Mouse (Mus musculus) ES-E14 (cell line): ENCODE results near the gene Hrh2.

ENCODE experiments used
- CHD2 ChIP-seq: IDR thresholded peaks from 2 replicates; pipeline ENCODE4 v1.6.1; 2014; ENCODE audit warnings: mild to moderate bottlenecking, low read depth, low read length, inconsistent platforms
- MAFK ChIP-seq: IDR thresholded peaks from 2 replicates; pipeline ENCODE4 v1.6.1; 2014; ENCODE audit warnings: mild to moderate bottlenecking, low read depth, low read length, inconsistent platforms; ENCODE audit not compliant: insufficient read depth
- ZC3H11A ChIP-seq: IDR thresholded peaks from 2 replicates; pipeline ENCODE4 v1.6.1; 2012; ENCODE audit warnings: low read depth, mild to moderate bottlenecking, inconsistent platforms, low read length, borderline replicate concordance
- ZNF384 ChIP-seq: IDR thresholded peaks from 2 replicates; pipeline ENCODE4 v1.6.1; 2012; ENCODE audit warnings: low read depth, low read length, inconsistent platforms

- no peak for TF ChIP-seq ZC3H11A
- no peak for TF ChIP-seq CHD2
- TF ChIP-seq MAFK, result no peak
- no peak for TF ChIP-seq ZNF384
Observed at GRCm38 (mm10) chr13:54280366-54280765, 88.4 kb downstream of the Hrh2 start.
